Mouse (Mus musculus) stomach, embryonic 16.5 days (tissue): ENCODE measurements at regions not wholly inside any gene's neighbourhood (a gene's known extent, or its start where the extent isn't known, plus 50 kb on each side); places are given as distances from the start of the nearest gene placed in this dataset.
A peak's percentile ranks its signal among the peaks of the same experiment; 100 is the strongest.

ENCODE experiments used
- ATAC-seq: fragments of 200-750 bp; cut with Nextera tagmentation; 2 replicates; pipeline ENCODE4 v1.8.0; 2017; ENCODE audit warnings: moderate number of reproducible peaks, moderate TSS enrichment; ENCODE audit not compliant: insufficient read depth, low FRiP score
- H3K27ac ChIP-seq: fragments of 300-500 bp; sonication (generic); 2 replicates; pipeline ENCODE4 v1.5.1; 2014; ENCODE audit warnings: low read length
- H3K27me3 ChIP-seq: fragments of 300-500 bp; sonication (generic); 2 replicates; pipeline ENCODE4 v1.6.1; 2014; ENCODE audit warnings: low read length, control low read depth, mixed read lengths; ENCODE audit not compliant: control insufficient read depth, insufficient read depth
- H3K36me3 ChIP-seq: fragments of 300-500 bp; sonication (generic); 2 replicates; pipeline ENCODE4 v1.6.1; 2014; ENCODE audit warnings: low read length; ENCODE audit not compliant: control insufficient read depth, insufficient read depth
- H3K4me1 ChIP-seq: fragments of 300-500 bp; sonication (generic); 2 replicates; pipeline ENCODE4 v1.6.1; 2014; ENCODE audit warnings: low read length, control low read depth, mixed read lengths; ENCODE audit not compliant: control insufficient read depth, insufficient read depth
- H3K4me2 ChIP-seq: fragments of 300-500 bp; sonication (generic); 2 replicates; pipeline ENCODE4 v1.6.1; 2014; ENCODE audit warnings: low read depth, low read length, mixed read lengths
- H3K4me3 ChIP-seq: fragments of 300-500 bp; sonication (generic); replicated peaks from 2 replicates; pipeline ENCODE4 v1.5.1; 2014; ENCODE audit warnings: mild to moderate bottlenecking, low read length
- H3K9ac ChIP-seq: fragments of 300-500 bp; sonication (generic); 2 replicates; pipeline ENCODE4 v1.6.1; 2014; ENCODE audit warnings: low read length
- H3K9me3 ChIP-seq: fragments of 300-500 bp; sonication (generic); replicated peaks from 2 replicates; pipeline ENCODE4 v1.6.1; 2016; ENCODE audit warnings: low read length, control low read depth; ENCODE audit not compliant: control insufficient read depth
- WGBS: fragments of 180-500 bp; shearing (Covaris S2); extraction: QIAGEN DNeasy Blood & Tissue Kit; methylation state at CpG from one replicate; pipeline ENCODE4 v1.1.7; 2014; 5-methylcytosine and 5-hydroxymethylcytosine counted together

GRCm38 (mm10) chr1:77281741-77282140 is 233.1 kb downstream of the Epha4 start:
- H3K4me2 ChIP-seq = no peak overlapping the region
- no peaks in the 10 kb centered on the region for H3K27me3 ChIP-seq
- H3K27ac ChIP-seq = no peak overlapping the region
- no peaks in the 10 kb centered on the region for H3K4me1 ChIP-seq
- WGBS = 81% methylated on average over 4 of the region's 4 CpGs
- H3K4me3 ChIP-seq = no peak overlapping the region
- no peak overlapping the region for H3K9ac ChIP-seq
- H3K9me3 ChIP-seq = 0 out of 2 replicates have a peak, but pooled peaks cover 3% of the 10 kb centered on the region
- ATAC-seq = no peak
- no peaks in the 10 kb centered on the region for H3K36me3 ChIP-seq

GRCm38 (mm10) chr1:77298713-77299132 is 216.2 kb downstream of the Epha4 start:
- no peaks in the 10 kb centered on the region for H3K27me3 ChIP-seq
- H3K9me3 ChIP-seq = no peaks in the 10 kb centered on the region
- ATAC-seq = peak; percentile 56; the same call in 1 of the 2 replicates
- no peaks in the 10 kb centered on the region for H3K4me1 ChIP-seq
- no peak overlapping the region for H3K27ac ChIP-seq
- no peak overlapping the region for H3K4me3 ChIP-seq
- no peaks in the 10 kb centered on the region for H3K36me3 ChIP-seq
- H3K9ac ChIP-seq = no peak overlapping the region
- WGBS = 73% methylated on average over 4 of the region's 4 CpGs
- H3K4me2 ChIP-seq = no peak overlapping the region

GRCm38 (mm10) chr1:77300806-77301205 is 214.1 kb downstream of the Epha4 start:
- no peak for ATAC-seq
- Histone ChIP-seq H3K9me3 (no peaks in the 10 kb centered on the region), H3K4me2 (no peak overlapping the region), H3K36me3 (no peaks in the 10 kb centered on the region), H3K4me3 (no peak overlapping the region), H3K9ac (no peak overlapping the region), H3K4me1 (no peaks in the 10 kb centered on the region), H3K27ac (no peak overlapping the region), H3K27me3 (no peaks in the 10 kb centered on the region)
- WGBS = 53% methylated on average over 2 of the region's 2 CpGs

- ATAC-seq = no peak
- Histone ChIP-seq H3K9me3 (no peaks in the 10 kb centered on the region), H3K9ac (no peak overlapping the region), H3K27me3 (no peaks in the 10 kb centered on the region), H3K4me3 (no peak overlapping the region), H3K27ac (no peak overlapping the region), H3K36me3 (no peaks in the 10 kb centered on the region), H3K4me2 (no peak overlapping the region), H3K4me1 (no peaks in the 10 kb centered on the region)
- WGBS = 79% methylated on average over 2 of the region's 2 CpGs
Observed at GRCm38 (mm10) chr1:77304770-77305169, 210.1 kb downstream of the Epha4 start.

GRCm38 (mm10) chr1:77307745-77308144 is 207.1 kb downstream of the Epha4 start:
- Histone ChIP-seq H3K4me1 (no peaks in the 10 kb centered on the region), H3K36me3 (no peaks in the 10 kb centered on the region), H3K4me3 (no peak overlapping the region), H3K9me3 (no peaks in the 10 kb centered on the region), H3K4me2 (no peak overlapping the region), H3K27me3 (no peaks in the 10 kb centered on the region), H3K27ac (no peak overlapping the region), H3K9ac (no peak overlapping the region)
- ATAC-seq = no peak
- WGBS = 61% methylated on average over 4 of the region's 4 CpGs

GRCm38 (mm10) chr1:77313119-77313518 is 201.8 kb downstream of the Epha4 start:
- no peaks in the 10 kb centered on the region for H3K4me1 ChIP-seq
- WGBS = 47% methylated on average over 3 of the region's 3 CpGs

GRCm38 (mm10) chr1:77315347-77315746 is 199.5 kb downstream of the Epha4 start:
- H3K4me3 ChIP-seq = no peak overlapping the region
- H3K27me3 ChIP-seq = no peaks in the 10 kb centered on the region
- H3K36me3 ChIP-seq = no peaks in the 10 kb centered on the region
- no peak overlapping the region for H3K27ac ChIP-seq
- no peak overlapping the region for H3K4me2 ChIP-seq
- H3K9me3 ChIP-seq = no peaks in the 10 kb centered on the region
- no peak for ATAC-seq
- WGBS = 67% methylated on average over 3 of the region's 3 CpGs
- no peak overlapping the region for H3K9ac ChIP-seq
- 0 out of 2 replicates have a peak, but pooled peaks cover 2% of the 10 kb centered on the region for H3K4me1 ChIP-seq

More at GRCm38 (mm10) chr1:77313119-77313518, 201.8 kb downstream of the Epha4 start:
- Histone ChIP-seq H3K9me3 (no peaks in the 10 kb centered on the region), H3K27ac (no peak overlapping the region), H3K9ac (no peak overlapping the region), H3K36me3 (no peaks in the 10 kb centered on the region), H3K27me3 (no peaks in the 10 kb centered on the region), H3K4me2 (no peak overlapping the region), H3K4me3 (no peak overlapping the region)
- no peak for ATAC-seq

GRCm38 (mm10) chr1:77316198-77316597 is 198.7 kb downstream of the Epha4 start:
- Histone ChIP-seq H3K27ac (no peak overlapping the region), H3K36me3 (no peaks in the 10 kb centered on the region), H3K4me3 (no peak overlapping the region), H3K4me2 (no peak overlapping the region), H3K27me3 (no peaks in the 10 kb centered on the region), H3K4me1 (0 out of 2 replicates have a peak, but pooled peaks cover 2% of the 10 kb centered on the region), H3K9ac (no peak overlapping the region), H3K9me3 (no peaks in the 10 kb centered on the region)
- WGBS = 45% methylated on average over 9 of the region's 9 CpGs
- ATAC-seq = no peak
